Mouse (Mus musculus) gastrocnemius, adult 2 months (tissue): ENCODE results near the gene Yjefn3. TPM values are rescaled to one million over a fixed set of nuclear protein-coding genes. Genes with fewer than 3 reads are reported as not detected.
"Not testable (repeated sequence)": the region's sequence is repeated elsewhere in the genome, so short reads cannot be mapped to it uniquely, and the experiment has no call there.

ENCODE experiments used
- DNase-seq: peaks from one replicate; pipeline ENCODE4 v3.0.0; 2022
- H3K27ac ChIP-seq: fragments of 200-600 bp; 2 replicates; pipeline ENCODE4 v1.8.1; 2022; ENCODE audit warnings: mild to moderate bottlenecking
- H3K4me3 ChIP-seq: fragments of 200-600 bp; 2 replicates; pipeline ENCODE4 v1.8.1; 2022; ENCODE audit warnings: mild to moderate bottlenecking, moderate library complexity
- CTCF ChIP-seq: fragments of 200-600 bp; IDR thresholded peaks from 2 replicates; pipeline ENCODE4 v1.8.1; 2022; ENCODE audit warnings: antibody characterized with exemption, mild to moderate bottlenecking, moderate library complexity
- intact Hi-C: fragments of 180-260 bp; cut with DNase I; formaldehyde crosslinking; loops from one replicate; pipeline ENCODE4 v1.15.1; 2025
- long read RNA-seq, 2 experiments: library from polyadenylated mRNA; stranded (forward); transcript quantifications; one replicate each; pipeline ENCODE4 v2.0.0; 2021
- total RNA-seq, 2 experiments: library from RNA; stranded (reverse); gene quantifications; 2 replicates each; pipeline ENCODE4 v1.2.3; 2021

Yjefn3 gene
- total RNA-seq, result 10 to 100 TPM in 1 of 2 experiments, 1 to 10 TPM in 1; 9.5 to 14.5 TPM
- long read RNA-seq, experiment 1, partial matches to known transcripts, result 2 of 17 reads
- long read RNA-seq, experiment 1, other reads (novel, unspliced or antisense), result 15 of 17 reads
- long read RNA-seq, experiment 2, partial matches to known transcripts, result 0 of 32 reads
- long read RNA-seq, experiment 2, other reads (novel, unspliced or antisense), result 32 of 32 reads

DNA sequence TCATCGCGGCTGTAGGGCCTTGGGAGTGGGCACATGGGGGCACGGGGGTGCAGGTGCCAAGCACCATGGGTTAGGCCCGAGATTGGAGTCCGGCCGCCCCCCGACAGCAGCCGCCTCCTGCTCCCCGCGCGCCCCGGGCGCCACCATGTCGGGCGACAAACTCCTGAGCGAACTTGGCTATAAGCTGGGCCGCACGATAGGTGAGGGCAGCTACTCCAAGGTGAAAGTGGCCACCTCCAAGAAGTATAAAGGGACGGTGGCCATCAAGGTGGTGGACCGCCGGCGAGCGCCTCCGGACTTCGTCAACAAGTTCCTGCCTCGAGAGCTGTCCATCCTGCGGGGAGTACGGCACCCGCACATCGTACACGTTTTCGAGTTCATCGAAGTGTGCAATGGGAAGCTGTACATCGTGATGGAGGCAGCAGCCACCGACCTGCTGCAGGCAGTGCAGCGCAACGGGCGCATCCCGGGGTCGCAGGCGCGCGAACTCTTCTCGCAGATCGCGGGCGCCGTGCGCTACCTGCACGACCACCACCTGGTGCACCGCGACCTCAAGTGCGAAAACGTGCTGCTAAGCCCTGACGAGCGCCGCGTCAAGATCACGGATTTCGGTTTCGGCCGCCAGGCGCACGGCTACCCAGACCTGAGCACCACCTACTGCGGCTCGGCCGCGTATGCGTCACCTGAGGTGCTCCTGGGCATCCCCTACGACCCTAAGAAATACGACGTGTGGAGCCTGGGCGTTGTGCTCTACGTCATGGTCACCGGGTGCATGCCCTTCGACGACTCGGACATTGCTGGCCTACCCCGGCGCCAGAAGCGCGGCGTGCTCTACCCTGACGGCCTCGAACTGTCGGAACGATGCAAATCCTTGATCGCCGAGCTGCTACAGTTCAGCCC, at the start of gene Yjefn3, which contains the start of the genes Tssk6 and Ndufa13:
Gene Yjefn3, minus strand, starts transcription at position 550 of the 900 bp plus-strand sequence.
Gene Tssk6, plus strand, starts transcription at position 22 of the 900 bp plus-strand sequence.
Gene Ndufa13, minus strand, starts transcription at position 396 of the 900 bp plus-strand sequence.
- TF ChIP-seq CTCF, result 0 out of 2 replicates have a peak, but pooled peaks have one; percentile 3
- Histone ChIP-seq H3K4me3 (peak within 1 kb of the TSS; percentile 92), H3K27ac (peak within 1 kb of the TSS; percentile 99)
- intact Hi-C loops, result no loop called here
- peak; percentile 50 for DNase-seq

- no peak overlapping the region for H3K4me3 ChIP-seq
- intact Hi-C loops, result no loop called here
- DNase-seq, result no peak
- no peak overlapping the region for H3K27ac ChIP-seq
- TF ChIP-seq CTCF, result no peak
These were observed 47.8 kb upstream of the Yjefn3 start for GRCm38 (mm10) chr8:69950300-69950699.

- H3K27ac ChIP-seq, result peak overlapping the region; percentile 12; the same call in 1 of the 2 replicates
- DNase-seq, intact Hi-C loops, H3K4me3 ChIP-seq: not testable (repeated sequence)
These were observed 40.0 kb upstream of the Yjefn3 start for GRCm38 (mm10) chr8:69942495-69942894.

GRCm38 (mm10) chr8:69940386-69940785, 37.9 kb upstream of the Yjefn3 start:
- TF ChIP-seq CTCF, result no peak
- no peak for DNase-seq
- intact Hi-C loops, result no loop called here
- H3K4me3 ChIP-seq, result no peak overlapping the region
- peak overlapping the region; percentile 65 for H3K27ac ChIP-seq

DNA sequence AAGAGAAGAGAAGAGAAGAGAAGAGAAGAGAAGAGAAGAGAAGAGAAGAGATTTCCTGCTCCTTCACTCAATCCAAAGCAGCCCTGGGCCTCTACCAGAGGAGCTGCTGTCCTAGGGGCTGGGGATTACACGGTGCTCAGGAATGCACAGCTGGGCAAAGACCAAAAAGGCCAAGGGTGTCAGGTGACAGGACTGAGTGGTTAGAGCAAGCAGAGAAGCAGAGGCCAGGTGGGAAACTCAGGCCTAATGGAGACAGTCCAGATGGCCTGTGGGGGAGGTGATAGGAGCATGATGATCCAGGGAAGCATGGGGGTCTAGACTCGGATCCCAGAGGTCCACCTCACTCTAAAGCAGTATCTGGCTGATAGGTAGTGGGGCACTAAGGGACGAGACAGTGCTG, 37.1 kb upstream of the Yjefn3 start:
- intact Hi-C loops, result no loop called here
- Histone ChIP-seq H3K4me3 (no peak overlapping the region), H3K27ac (peak overlapping the region; percentile 65)
- peak; percentile 84 for DNase-seq
- no peak for TF ChIP-seq CTCF

- intact Hi-C loops, result no loop called here
These were observed 35.9 kb upstream of the Yjefn3 start for GRCm38 (mm10) chr8:69938245-69938982.

GRCm38 (mm10) chr8:69937466-69937865, 35.0 kb upstream of the Yjefn3 start:
- H3K27ac ChIP-seq, result peak overlapping the region; percentile 65
- no peak overlapping the region for H3K4me3 ChIP-seq
- no peak for DNase-seq
- intact Hi-C loops, result no loop called here
- TF ChIP-seq CTCF, result no peak

More at GRCm38 (mm10) chr8:69938245-69938982, 35.9 kb upstream of the Yjefn3 start:
- Histone ChIP-seq H3K4me3 (no peak overlapping the region), H3K27ac (peak overlapping the region; percentile 65)
- DNase-seq, result no peak
- no peak for TF ChIP-seq CTCF

DNA sequence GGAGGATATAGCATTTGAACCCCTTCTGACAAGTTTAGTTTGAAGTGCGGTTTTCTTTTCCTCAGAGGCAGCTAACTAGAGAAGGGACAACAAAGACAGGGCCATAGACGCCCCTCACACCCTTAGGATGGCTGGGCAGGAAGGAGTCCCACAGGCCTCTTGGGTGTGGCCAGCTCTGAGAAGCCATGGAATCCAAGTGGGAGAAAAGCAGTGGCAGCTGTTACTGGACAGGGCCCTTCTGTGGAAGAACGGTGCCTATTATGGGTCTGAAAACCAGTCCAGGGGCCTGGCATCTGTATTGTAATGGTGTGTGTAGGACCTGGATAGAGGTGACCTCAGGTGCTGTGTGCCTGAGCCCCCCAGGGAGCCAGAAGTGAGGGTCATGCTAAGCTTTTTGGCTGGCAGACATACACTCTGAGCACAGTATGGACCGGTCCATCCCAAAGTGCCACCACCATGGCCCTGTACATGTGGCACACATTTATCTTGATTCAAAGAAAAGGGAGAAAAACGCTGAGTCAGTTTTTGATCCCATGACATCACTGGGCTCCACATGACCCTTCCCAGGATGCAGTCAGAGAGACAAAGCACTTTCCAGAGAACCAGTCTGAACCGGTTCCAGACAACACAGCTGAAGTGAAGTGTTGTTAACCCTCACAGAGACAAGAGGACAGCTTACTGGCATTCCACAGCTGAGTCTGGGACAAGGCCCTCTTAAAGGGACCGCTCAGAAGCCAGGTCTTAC, 33.7 kb upstream of the Yjefn3 start:
- H3K27ac ChIP-seq, result peak overlapping the region; percentile 74
- no peak overlapping the region; the same call in 1 of the 2 replicates for H3K4me3 ChIP-seq
- TF ChIP-seq CTCF, result no peak
- DNase-seq, result no peak
- intact Hi-C loops, result no loop called here

- intact Hi-C loops, result no loop called here
These were observed 32.9 kb upstream of the Yjefn3 start for GRCm38 (mm10) chr8:69935431-69935830.

GRCm38 (mm10) chr8:69934582-69934981, 32.1 kb upstream of the Yjefn3 start:
- peak overlapping the region; percentile 74 for H3K27ac ChIP-seq

More at GRCm38 (mm10) chr8:69935431-69935830, 32.9 kb upstream of the Yjefn3 start:
- no peak for TF ChIP-seq CTCF
- DNase-seq, result no peak
- Histone ChIP-seq H3K27ac (peak overlapping the region; percentile 74), H3K4me3 (no peak overlapping the region)

DNA sequence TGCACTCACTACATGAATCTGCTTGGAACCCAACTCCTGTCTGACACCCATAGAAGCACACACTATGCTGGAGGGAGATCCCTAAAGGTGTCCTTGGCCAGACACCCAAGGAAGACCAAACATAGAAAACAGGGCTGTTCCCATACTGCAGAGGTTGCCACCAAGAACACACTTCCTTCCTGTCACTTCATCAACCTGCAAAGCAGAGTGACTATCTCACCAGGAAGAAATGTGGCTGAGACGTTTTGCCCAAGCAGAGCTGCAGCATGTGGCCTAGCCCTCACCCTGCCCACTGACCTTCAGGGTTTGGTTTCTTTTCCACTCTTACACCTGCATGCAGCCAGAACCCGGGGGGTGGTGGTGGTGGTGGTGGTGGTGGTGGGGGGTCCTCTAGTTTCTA, 31.3 kb upstream of the Yjefn3 start:
- no peak for TF ChIP-seq CTCF
- intact Hi-C loops, result no loop called here
- no peak for DNase-seq
- Histone ChIP-seq H3K27ac (peak overlapping the region; percentile 74), H3K4me3 (no peak overlapping the region)

More at GRCm38 (mm10) chr8:69934582-69934981, 32.1 kb upstream of the Yjefn3 start:
- H3K4me3 ChIP-seq, result no peak overlapping the region
- DNase-seq, result no peak
- intact Hi-C loops, result no loop called here
- no peak for TF ChIP-seq CTCF

GRCm38 (mm10) chr8:69926901-69927300, 24.4 kb upstream of the Yjefn3 start:
- intact Hi-C loops, result no loop called here
- no peak for DNase-seq
- TF ChIP-seq CTCF, result no peak
- no peak overlapping the region for H3K27ac ChIP-seq
- H3K4me3 ChIP-seq, result no peak overlapping the region
